Mouse (Mus musculus): ENCODE data around the gene Gm26566.

Gene Gm26566

DNA sequence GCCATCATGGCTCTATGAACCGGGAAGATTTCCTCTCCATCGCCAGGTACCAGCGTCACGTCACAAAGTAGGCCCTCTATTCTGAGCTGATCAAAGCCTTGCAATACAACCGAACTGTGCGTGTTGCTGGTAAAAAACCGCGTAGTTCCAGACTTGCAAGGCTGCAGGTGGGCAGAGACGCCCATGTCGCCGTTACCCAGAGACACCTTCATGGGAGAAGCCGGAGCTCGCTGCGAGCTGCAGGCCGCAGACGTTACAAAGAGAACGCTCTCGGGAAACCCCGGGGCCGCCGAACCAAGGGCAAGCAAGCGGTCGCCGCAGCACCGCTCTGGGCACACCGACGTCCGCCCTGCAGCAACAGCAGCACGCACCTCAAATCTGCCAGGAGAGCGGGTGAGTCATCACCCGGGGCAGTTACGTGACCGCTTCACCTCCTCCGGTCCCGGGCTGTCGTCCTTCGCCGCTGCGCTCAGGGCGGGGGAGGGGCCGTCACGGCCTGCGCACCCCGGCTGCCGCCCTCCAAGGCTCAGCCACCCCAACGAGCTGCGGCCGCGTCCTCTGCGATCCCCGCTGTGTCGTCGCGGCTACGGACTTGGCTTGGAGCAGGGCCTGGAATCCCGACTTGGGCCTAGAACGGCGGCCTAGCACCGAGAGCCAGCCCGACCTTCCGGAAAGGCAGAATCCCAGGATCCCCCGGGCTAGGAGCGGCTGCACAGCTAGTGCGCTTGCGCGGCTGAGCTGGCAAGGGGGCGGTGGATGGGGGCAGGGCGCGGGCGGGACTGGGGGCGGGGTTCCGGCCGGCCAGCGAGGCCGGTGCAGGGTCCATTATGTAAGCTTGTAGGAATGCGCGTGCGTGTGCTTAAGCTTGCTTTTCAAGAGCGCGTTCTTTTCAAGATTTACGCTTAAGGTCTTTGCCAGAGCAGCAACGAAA lies at the start of gene Gm26566, which contains the start of gene Klhl9:
TSS of gene Gm26566 (plus strand) at position 15 of the 931 bp plus-strand sequence.
TSS of gene Klhl9 (minus strand) at position 675 of the 931 bp plus-strand sequence.
- peak; percentile 79 to 88 for DNase-seq (ENCODE audit: low spot score in 2 of 2)

DNA sequence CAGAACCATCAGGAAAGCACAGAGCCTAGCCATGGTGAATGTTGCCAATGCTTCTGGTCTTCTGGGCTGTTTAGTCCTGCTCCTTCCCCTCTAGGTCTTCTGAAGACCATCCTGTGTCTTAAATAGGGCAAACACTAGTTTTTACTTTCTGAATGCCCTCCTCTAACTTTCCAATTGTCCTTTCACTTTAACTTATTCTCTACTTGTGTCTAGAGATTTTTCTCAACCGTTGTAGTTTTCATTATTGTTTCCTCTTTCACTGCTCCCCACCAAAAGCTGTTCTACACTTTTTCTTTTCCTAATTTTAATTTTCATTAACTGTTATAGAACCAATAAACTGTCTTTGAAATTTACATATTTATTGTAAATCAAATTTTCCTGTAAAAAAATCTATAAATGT lies 44.8 kb upstream of the Gm26566 start, which contains the start of gene Ifna16:
TSS of gene Ifna16 (minus strand) at position 101 of the 400 bp plus-strand sequence.
- no peak for DNase-seq (ENCODE audit: low spot score in 2 of 2)

GRCm38 (mm10) chr4:88680362-88680761 lies 41.2 kb upstream of the Gm26566 start:
- no peak for DNase-seq (ENCODE audit: low spot score in 2 of 2)

- DNase-seq (ENCODE audit: low spot score in 2 of 2), result no peak
Measured at GRCm38 (mm10) chr4:88681353-88681752, 40.3 kb upstream of the Gm26566 start.

GRCm38 (mm10) chr4:88683812-88684211 lies 37.8 kb upstream of the Gm26566 start, which contains the start of gene Ifna2:
Ifna2 (minus strand) TSS chr4:88683912.
- no peak for DNase-seq (ENCODE audit: low spot score in 2 of 2)

DNA sequence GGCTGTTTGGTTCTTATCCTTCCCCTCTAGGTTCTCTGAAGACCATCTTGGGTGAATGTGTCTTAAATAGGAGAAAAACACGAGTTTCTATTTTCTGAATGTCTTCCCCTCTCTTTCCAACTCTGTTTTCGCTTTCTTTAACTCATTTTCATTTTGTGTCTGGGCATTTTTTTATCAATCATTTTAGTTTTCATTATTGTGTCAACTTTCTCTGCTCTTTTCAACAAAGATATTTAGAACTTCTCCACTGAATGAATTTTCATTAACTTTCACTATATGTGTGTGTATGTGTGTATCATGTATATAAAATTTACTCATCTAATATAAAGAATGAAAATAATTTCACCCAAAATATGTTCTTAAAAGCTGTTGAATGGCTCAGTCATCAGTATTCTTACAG lies 30.3 kb upstream of the Gm26566 start, which contains the start of gene Ifnab:
TSS of gene Ifnab (minus strand) at position 101 of the 400 bp plus-strand sequence.
- DNase-seq (ENCODE audit: low spot score in 2 of 2), result no peak

DNA sequence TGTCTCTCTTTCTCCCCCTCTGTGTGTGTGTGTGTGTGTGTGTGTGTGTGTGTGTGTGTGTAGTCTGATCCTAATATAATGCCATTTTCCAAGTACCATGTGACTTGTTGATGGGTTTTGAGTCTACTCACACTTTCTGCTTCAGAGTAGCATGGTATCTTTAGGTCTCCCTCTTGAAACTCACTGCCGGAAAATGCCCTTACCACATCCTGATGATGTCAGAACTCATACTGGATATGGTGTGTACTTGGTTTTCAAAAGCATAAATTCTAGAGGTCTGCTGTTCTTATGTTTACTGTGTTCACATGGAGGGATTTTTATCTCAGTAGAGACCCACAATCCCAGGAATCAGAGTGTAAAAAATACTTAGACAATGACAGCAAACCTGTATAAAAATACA lies 29.1 kb upstream of the Gm26566 start:
- no peak for DNase-seq (ENCODE audit: low spot score in 2 of 2)

- DNase-seq (ENCODE audit: low spot score in 2 of 2), result no peak
Measured at GRCm38 (mm10) chr4:88693392-88693791, 28.2 kb upstream of the Gm26566 start.

DNA sequence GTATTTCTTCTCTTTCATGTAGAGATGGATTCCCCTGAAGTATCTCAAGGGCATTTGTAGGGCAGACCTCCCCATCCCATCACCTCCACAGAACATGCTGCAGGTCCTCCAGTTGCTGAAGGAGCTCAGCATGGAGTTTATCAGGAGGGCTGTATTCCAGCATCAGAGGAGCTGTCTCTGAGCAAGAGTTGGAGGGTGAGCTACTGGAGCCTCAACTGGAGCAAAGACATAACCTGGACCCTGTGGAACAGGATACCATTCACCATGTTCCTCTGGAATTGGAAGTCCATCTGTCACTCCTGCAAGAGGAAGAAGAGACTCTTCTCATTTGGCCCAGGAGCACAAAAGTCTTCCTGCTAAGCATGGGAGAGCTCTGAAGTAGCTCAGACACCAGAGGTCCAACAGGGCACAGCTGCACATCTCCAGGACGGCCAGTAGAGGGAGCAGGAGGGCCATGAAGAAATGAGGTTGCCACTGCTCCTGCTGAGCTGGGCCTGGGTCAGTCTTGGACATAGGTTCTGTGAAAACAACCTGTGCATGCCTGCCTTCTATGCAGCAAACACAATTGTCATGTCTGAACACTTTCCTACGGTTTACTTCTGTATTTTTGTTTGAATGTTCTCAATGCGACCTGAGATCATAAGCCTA lies 25.2 kb upstream of the Gm26566 start:
- DNase-seq (ENCODE audit: low spot score in 2 of 2), result peak in 1 of 2 experiments; percentile 61

- no peak for DNase-seq (ENCODE audit: low spot score in 2 of 2)
Measured at GRCm38 (mm10) chr4:88697108-88697507, 24.5 kb upstream of the Gm26566 start.

GRCm38 (mm10) chr4:88697753-88698152 lies 23.9 kb upstream of the Gm26566 start:
- no peak for DNase-seq (ENCODE audit: low spot score in 2 of 2)

- no peak for DNase-seq (ENCODE audit: low spot score in 2 of 2)
Measured at GRCm38 (mm10) chr4:88698781-88699180, 22.8 kb upstream of the Gm26566 start.

GRCm38 (mm10) chr4:88699301-88699700 lies 22.3 kb upstream of the Gm26566 start:
- DNase-seq (ENCODE audit: low spot score in 2 of 2), result no peak

DNA sequence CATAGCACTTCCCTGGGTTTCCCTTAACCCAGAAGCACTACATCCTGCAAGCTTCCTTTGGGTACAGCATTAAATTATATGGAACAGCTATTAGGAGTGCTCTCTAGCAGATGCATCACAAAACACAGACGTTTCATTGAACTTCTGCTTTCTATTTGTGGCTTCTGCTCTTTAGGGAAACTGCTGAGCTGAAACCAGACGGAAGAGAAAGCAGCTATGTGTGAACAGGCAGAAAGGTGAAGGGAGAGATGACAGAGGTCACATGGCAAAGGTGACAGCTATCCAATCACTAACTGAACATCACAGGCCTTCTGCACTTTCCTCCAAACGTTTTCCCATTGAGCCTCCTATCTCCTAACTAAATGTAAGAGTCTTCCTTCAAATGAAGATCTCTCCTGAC lies 15.7 kb upstream of the Gm26566 start:
- no peak for DNase-seq (ENCODE audit: low spot score in 2 of 2)

DNA sequence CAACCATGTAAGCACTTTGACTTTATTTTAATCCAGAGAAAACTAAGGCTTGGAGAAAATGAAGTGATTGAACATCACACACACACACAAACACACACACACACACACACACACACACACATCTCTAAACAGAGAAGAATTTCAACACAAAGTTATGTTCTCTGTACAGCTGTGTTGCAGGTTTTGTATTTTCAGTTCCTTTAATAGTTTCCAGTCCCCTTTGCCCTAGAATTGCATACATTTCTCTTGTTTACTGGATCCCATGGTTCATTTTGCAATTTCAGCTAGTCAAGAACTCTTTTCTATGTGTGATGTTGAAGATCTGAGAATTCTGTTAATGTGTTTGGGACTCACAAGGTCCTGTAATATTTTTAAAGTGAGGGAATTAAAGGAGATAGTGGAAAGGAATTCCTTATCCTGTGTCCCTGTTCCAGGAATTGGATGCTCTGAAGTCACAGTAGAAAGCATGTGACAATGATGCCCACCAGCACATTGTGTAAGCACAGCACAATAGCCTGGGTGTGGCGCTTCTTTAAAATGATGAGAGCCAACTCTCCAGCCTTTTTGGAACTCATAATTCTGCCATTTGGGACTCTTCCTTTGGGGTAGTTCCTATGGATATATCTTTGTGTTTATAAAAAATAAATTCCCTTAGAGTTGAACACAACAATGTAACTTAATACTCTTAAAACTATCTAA lies 14.3 kb upstream of the Gm26566 start:
- DNase-seq (ENCODE audit: low spot score in 2 of 2), result no peak

DNA sequence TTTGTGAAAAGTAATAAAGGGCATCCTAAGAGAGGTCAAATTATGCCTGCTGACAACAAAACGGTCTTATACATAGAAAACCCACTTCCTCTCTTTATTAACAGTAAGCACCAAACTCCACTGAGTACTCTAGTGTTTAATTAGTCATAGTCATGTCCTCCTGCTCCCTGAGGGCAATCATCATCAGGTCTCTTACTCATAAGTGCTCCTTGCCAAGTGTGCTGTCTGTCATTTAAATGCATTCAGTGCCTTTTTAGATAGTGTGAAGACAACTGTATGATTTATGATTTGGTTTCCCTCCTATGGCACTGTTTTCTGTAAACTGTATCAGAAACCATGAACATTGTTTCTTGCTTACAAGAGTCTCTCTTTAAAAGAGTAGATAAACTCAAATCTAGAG lies 7.3 kb upstream of the Gm26566 start:
- DNase-seq (ENCODE audit: low spot score in 2 of 2), result no peak

DNA sequence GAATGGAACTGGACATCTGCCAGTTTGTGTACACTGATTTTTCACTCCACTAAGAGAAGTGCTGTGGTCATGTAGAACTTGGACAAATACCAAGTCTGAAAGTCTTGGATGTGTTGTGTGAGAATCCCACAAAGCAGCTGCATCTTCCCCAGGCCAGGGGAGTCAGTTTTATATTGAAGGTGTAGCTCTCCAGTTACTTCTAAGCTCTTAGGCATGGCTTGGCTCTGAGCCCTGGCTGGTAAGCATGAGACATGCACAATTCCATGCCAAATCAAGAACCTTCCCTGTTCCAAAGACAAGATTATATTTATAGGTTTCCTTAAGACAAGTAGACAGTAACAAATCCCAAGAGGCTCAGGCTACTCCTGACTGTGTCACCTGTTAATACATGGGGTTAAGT lies 6.5 kb upstream of the Gm26566 start:
- no peak for DNase-seq (ENCODE audit: low spot score in 2 of 2)

DNA sequence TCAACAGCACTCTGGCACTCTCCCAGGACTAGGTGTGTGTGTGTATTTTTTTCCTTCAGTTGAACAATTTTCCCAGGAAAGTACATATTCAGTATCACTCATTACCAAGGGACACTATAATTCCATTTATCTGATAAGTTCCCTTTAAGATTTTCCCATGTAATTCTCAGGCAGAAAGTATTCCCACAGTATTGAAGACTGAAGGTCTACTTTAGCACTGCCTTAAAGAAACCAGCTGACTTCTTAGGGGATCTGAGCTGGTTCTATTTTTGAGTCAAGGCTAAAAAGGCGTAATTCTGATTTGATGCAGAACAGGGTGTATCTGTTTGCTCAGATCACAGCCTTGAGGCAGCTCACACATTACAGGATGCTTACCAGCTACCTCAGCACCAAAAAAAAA lies 2.9 kb upstream of the Gm26566 start:
- no peak for DNase-seq (ENCODE audit: low spot score in 2 of 2)

GRCm38 (mm10) chr4:88723497-88724090 lies 2.0 kb downstream of the Gm26566 start:
- no peak for DNase-seq (ENCODE audit: low spot score in 2 of 2)

GRCm38 (mm10) chr4:88726727-88727126 lies 5.1 kb downstream of the Gm26566 start:
- no peak for DNase-seq (ENCODE audit: low spot score in 2 of 2)

- DNase-seq (ENCODE audit: low spot score in 2 of 2), result no peak
Measured at GRCm38 (mm10) chr4:88727324-88727723, 5.7 kb downstream of the Gm26566 start.

DNA sequence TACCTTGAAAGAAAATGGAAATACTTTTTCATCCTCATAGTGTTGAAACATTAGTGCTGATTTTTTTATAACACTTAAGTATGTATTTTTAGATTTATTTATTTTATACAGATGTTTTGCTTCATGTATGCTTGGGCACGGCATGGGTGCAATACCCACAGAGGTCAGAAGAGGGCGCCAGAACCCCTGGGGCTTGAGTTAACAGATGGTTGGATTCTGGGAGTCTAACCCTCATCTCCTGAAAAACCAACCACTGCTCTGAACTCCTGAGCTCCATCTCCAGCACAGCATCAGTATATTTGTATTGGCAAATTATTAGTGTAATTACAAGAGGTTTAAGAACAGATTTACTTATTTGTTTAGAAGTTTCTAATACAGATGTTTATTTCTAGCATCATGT lies 16.9 kb downstream of the Gm26566 start:
- peak in 1 of 2 experiments; percentile 38 for DNase-seq (ENCODE audit: low spot score in 2 of 2)
